Mouse (Mus musculus) forebrain, postnatal 0 days (tissue): ENCODE measurements around the gene Vezf1. TPM values are rescaled to one million over a fixed set of nuclear protein-coding genes. Genes with fewer than 3 reads are reported as not detected.
A peak's percentile ranks its signal among the peaks of the same experiment; 100 is the strongest.

Experiments used
- ATAC-seq: fragments of 200-750 bp; cut with Nextera tagmentation; 2 replicates; pipeline ENCODE4 v1.8.0; 2017; ENCODE audit warnings: mild to moderate bottlenecking, moderate library complexity
- DNase-seq: peaks from one replicate; pipeline ENCODE4 v3.0.0-alpha.2; 2015
- H3K27ac ChIP-seq: fragments of 300-500 bp; sonication (generic); 2 replicates; pipeline ENCODE4 v1.5.1; 2014; ENCODE audit warnings: low read depth, mild to moderate bottlenecking, antibody characterized with exemption, low read length, moderate library complexity, mixed read lengths
- H3K27me3 ChIP-seq: fragments of 300-500 bp; sonication (generic); 2 replicates; pipeline ENCODE4 v1.6.1; 2014; ENCODE audit warnings: mild to moderate bottlenecking, low read length, mixed read lengths; ENCODE audit not compliant: insufficient read depth
- H3K36me3 ChIP-seq: fragments of 300-500 bp; sonication (generic); 2 replicates; pipeline ENCODE4 v1.6.1; 2014; ENCODE audit warnings: mild to moderate bottlenecking, moderate library complexity; ENCODE audit not compliant: insufficient read depth
- H3K4me1 ChIP-seq: fragments of 300-500 bp; sonication (generic); 2 replicates; pipeline ENCODE4 v1.6.1; 2014; ENCODE audit warnings: antibody characterized with exemption; ENCODE audit not compliant: insufficient read depth
- H3K4me2 ChIP-seq: fragments of 300-500 bp; sonication (generic); 2 replicates; pipeline ENCODE4 v1.6.1; 2014; ENCODE audit warnings: low read depth, mild to moderate bottlenecking, moderate library complexity
- H3K4me3 ChIP-seq: fragments of 300-500 bp; sonication (generic); 2 replicates; pipeline ENCODE4 v1.5.1; 2014; ENCODE audit warnings: low read depth, low read length, mixed read lengths
- H3K9ac ChIP-seq: fragments of 300-500 bp; sonication (generic); 2 replicates; pipeline ENCODE4 v1.6.1; 2014; ENCODE audit warnings: mild to moderate bottlenecking
- H3K9me3 ChIP-seq: fragments of 300-500 bp; sonication (generic); 2 replicates; pipeline ENCODE4 v1.6.1; 2016; ENCODE audit warnings: low read length
- CTCF ChIP-seq: sonication (generic); IDR thresholded peaks from 2 replicates; pipeline ENCODE4 v1.5.1; 2016; ENCODE audit warnings: antibody characterized with exemption, control low read depth, low read depth
- WGBS: fragments of 180-500 bp; shearing (Covaris S2); extraction: QIAGEN DNeasy Blood & Tissue Kit; methylation state at CpG from one replicate; pipeline ENCODE4 v1.1.7; 2014; 5-methylcytosine and 5-hydroxymethylcytosine counted together
- polyA plus RNA-seq: library from polyadenylated mRNA; unstranded; fragments of >200 nt; fragmentation: Nextera tagmentation; extraction: Ambion mirVana; gene quantifications from 2 replicates; pipeline ENCODE4 v1.2.1, GENCODE M21; 2015
- total RNA-seq: library from RNA; depleted of rRNA; stranded (reverse); fragments of >200 nt; gene quantifications from 2 replicates; pipeline ENCODE4 v1.2.3, GENCODE M21; 2014; rRNA removed

Gene Vezf1
- 33.0 and 43.7 TPM in 2 replicates for total RNA-seq
- 28.0 and 34.6 TPM in 2 replicates for polyA plus RNA-seq

DNA sequence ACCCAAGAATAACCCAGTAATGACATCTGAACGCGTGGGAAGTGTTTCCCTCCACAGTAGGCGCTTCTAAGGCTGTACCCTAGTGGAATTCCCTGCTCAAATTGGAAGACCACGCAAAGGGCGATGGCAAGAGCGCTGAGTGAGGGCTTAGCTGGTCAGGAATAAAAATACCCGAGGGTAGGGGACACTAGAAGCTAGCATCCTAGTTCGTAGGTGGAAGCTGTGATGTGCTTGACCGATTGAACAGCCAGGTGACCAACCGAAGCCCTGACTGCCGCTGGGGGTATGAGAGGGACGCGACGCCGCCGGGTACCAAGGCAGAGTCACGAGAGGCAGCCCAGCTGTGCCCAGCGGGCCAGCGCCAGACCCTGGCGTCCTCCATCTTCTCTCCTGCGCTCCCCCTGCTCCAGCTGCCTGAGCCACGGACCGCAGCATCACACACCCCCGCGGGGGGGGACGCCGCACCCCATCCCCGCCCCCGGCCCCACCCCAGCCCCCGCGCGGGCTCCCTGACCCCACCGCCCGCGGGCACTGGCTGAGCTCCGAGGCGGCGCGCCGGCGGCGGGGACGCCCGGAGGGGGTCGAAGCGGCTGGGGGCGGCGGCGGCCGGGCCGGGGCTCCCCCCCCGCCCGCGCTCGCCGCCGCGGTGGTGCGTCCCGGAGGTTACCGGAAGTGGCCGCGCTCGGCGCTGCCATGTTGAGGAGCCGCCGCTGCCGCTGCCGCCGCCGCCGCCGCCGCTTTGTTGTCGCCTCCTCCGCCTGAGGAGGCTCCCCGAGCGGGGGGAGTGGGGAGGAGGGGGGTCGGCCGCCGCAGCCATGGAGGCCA is at the start of gene Vezf1:
Vezf1 (plus strand) TSS at position 694 of the 825 bp plus-strand sequence.
- Histone ChIP-seq H3K4me2 (peak within 1 kb of the TSS; percentile 90), H3K27ac (peak within 1 kb of the TSS; percentile 95), H3K27me3 (no peaks in the 10 kb centered on the region), H3K4me3 (peak within 1 kb of the TSS; percentile 97), H3K9me3 (no peaks in the 10 kb centered on the region), H3K36me3 (no peaks in the 10 kb centered on the region), H3K9ac (peak within 1 kb of the TSS; percentile 96), H3K4me1 (peaks cover 21% of the 10 kb centered on the region)
- WGBS, result 6% methylated on average over 59 of the region's 81 CpGs
- peak; percentile 81 for DNase-seq
- peak; percentile 92 for ATAC-seq
- TF ChIP-seq CTCF, result no peak; the same call in 1 of the 2 replicates

- DNase-seq (no peak), ATAC-seq (no peak)
- no peak overlapping the region for H3K9ac ChIP-seq
- no peak for TF ChIP-seq CTCF
- H3K27ac ChIP-seq, result no peak overlapping the region
- WGBS, result 82% methylated on average over 2 of the region's 2 CpGs
- H3K9me3 ChIP-seq, result no peaks in the 10 kb centered on the region
- no peaks in the 10 kb centered on the region for H3K27me3 ChIP-seq
- no peaks in the 10 kb centered on the region for H3K36me3 ChIP-seq
- no peak overlapping the region for H3K4me3 ChIP-seq
- peaks cover 10% of the 10 kb centered on the region; the same call in 1 of the 2 replicates for H3K4me1 ChIP-seq
- H3K4me2 ChIP-seq, result no peak overlapping the region
These were observed 44.1 kb upstream of the Vezf1 start for GRCm38 (mm10) chr11:88023933-88024332.

DNA sequence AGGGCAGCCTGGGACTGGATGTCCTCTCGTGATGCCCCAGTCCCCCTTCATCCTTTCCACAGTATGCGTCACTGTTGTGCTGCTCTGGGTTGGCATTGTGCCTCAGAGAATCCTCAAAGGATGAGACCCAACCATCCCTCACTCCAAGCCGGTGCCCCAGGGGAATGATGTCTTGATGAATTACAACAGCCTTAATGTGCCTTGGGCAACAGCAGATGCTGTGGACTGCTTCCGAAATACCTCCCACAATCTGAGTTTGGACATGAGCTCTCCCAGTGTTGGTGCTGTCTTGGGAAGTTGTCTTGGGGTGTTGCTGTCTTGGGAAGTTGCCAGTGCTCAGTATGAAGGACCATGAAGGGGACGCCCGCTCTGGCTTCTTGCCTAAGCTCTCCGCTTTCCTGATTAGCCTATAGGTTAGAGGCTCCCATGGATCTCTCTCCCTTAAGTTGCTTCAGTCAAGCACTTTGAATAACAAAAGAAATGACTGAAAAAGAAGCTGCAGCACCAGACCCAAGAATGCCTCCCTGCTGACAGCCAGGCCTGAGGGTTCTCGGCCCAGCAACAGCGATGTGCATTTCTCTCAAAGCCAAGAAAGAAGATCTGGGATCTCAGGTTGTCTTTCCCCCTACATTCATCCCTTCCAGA is 40.6 kb upstream of the Vezf1 start:
- 33% methylated on average over 9 of the region's 9 CpGs for WGBS
- peak overlapping the region; percentile 2; the same call in 1 of the 2 replicates for H3K4me2 ChIP-seq
- DNase-seq, result no peak

DNA sequence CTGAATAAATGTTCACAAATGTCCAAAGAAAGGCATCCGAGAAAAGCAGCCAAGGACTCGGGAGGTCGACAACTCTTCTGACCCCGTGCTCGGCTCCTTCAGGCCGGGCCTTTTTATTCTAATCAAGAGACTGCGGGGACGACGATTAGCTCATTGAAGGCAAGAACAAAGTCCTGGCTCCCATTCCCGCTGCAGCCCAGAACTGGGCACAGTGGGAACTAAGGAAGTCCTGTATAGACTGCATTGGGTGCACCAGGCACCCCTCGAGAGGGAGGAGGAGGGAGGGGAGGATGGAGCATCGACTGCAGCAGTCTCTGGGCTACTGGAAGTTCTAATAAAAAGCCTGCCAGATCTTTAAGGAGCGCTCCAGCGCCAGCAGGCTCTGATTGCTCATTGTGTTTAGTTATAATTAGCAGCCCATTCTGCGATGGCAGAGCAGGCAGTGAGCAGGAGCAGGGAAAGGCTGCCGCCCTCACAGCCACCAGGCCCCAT is 39.8 kb upstream of the Vezf1 start:
- Histone ChIP-seq H3K27ac (peak overlapping the region; percentile 64), H3K4me2 (peak overlapping the region; percentile 2), H3K9me3 (no peaks in the 10 kb centered on the region), H3K36me3 (no peaks in the 10 kb centered on the region), H3K4me3 (no peak overlapping the region), H3K4me1 (peaks cover 10% of the 10 kb centered on the region; the same call in 1 of the 2 replicates), H3K9ac (peak overlapping the region; percentile 18; the same call in 1 of the 2 replicates), H3K27me3 (no peaks in the 10 kb centered on the region)
- ATAC-seq, result peak; percentile 87
- peak; percentile 75 for DNase-seq
- 5% methylated on average over 16 of the region's 16 CpGs for WGBS
- TF ChIP-seq CTCF, result no peak

More for the DNA sequence above, 40.6 kb upstream of the Vezf1 start:
- no peak for TF ChIP-seq CTCF
- H3K9ac ChIP-seq, result no peak overlapping the region
- H3K27me3 ChIP-seq, result no peaks in the 10 kb centered on the region
- peak overlapping the region; percentile 64; the same call in 1 of the 2 replicates for H3K27ac ChIP-seq
- no peaks in the 10 kb centered on the region for H3K36me3 ChIP-seq
- H3K4me3 ChIP-seq, result no peak overlapping the region
- ATAC-seq, result no peak
- peaks cover 10% of the 10 kb centered on the region; the same call in 1 of the 2 replicates for H3K4me1 ChIP-seq
- H3K9me3 ChIP-seq, result no peaks in the 10 kb centered on the region

- Histone ChIP-seq H3K9ac (no peak overlapping the region), H3K36me3 (no peaks in the 10 kb centered on the region), H3K4me3 (no peak overlapping the region), H3K4me2 (no peak overlapping the region), H3K4me1 (peaks cover 10% of the 10 kb centered on the region; the same call in 1 of the 2 replicates), H3K27me3 (no peaks in the 10 kb centered on the region), H3K27ac (no peak overlapping the region), H3K9me3 (no peaks in the 10 kb centered on the region)
- WGBS, result 91% methylated on average over 7 of the region's 7 CpGs
- ATAC-seq (no peak), DNase-seq (no peak)
- no peak for TF ChIP-seq CTCF
These were observed 37.9 kb upstream of the Vezf1 start for GRCm38 (mm10) chr11:88030219-88030618.

- ATAC-seq, result no peak
- Histone ChIP-seq H3K27ac (no peak overlapping the region), H3K9ac (no peak overlapping the region), H3K4me1 (peaks cover 10% of the 10 kb centered on the region; the same call in 1 of the 2 replicates), H3K4me3 (no peak overlapping the region), H3K4me2 (no peak overlapping the region), H3K27me3 (no peaks in the 10 kb centered on the region), H3K36me3 (no peaks in the 10 kb centered on the region), H3K9me3 (no peaks in the 10 kb centered on the region)
- DNase-seq, result no peak
- 78% methylated on average over 2 of the region's 2 CpGs for WGBS
- no peak for TF ChIP-seq CTCF
These were observed 37.2 kb upstream of the Vezf1 start for GRCm38 (mm10) chr11:88030836-88031235.
